Mouse (Mus musculus) layer of hippocampus, adult 18-20 months (tissue): ENCODE measurements around the gene Deaf1. TPM values are rescaled to one million over a fixed set of nuclear protein-coding genes. Genes with fewer than 3 reads are reported as not detected.

Experiments
- DNase-seq, 2 experiments: peaks; one replicate each; pipeline ENCODE4 v3.0.0; 2022; ENCODE audit warnings: low spot score in 2 of 2
- total RNA-seq, 2 experiments: library from RNA; stranded (reverse); gene quantifications; 2 replicates each; pipeline ENCODE4 v1.2.3; 2021

Gene Deaf1
- total RNA-seq, 2 experiments from 2014 or later: 66.3 to 79.6 TPM

DNA sequence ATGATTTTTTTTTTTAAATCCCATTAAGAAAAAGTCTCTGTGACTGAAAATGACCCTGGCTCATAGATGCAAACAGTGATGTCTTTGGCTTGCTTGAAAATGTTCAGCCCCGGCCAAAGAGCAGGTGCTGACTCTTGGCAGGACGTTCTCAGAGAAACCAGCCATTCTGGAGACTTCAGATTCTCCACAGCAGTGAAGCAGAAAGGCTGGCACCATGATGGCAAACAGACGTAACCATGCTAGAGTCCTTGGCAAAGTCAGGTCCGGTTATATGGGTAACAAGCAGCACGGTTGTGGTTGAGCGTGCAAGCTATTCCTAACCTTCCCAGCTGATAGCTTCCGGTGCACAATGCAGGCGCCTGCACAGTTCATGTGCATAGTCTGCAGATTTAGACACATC lies 28.3 kb downstream of the Deaf1 start:
- no peak for DNase-seq

DNA sequence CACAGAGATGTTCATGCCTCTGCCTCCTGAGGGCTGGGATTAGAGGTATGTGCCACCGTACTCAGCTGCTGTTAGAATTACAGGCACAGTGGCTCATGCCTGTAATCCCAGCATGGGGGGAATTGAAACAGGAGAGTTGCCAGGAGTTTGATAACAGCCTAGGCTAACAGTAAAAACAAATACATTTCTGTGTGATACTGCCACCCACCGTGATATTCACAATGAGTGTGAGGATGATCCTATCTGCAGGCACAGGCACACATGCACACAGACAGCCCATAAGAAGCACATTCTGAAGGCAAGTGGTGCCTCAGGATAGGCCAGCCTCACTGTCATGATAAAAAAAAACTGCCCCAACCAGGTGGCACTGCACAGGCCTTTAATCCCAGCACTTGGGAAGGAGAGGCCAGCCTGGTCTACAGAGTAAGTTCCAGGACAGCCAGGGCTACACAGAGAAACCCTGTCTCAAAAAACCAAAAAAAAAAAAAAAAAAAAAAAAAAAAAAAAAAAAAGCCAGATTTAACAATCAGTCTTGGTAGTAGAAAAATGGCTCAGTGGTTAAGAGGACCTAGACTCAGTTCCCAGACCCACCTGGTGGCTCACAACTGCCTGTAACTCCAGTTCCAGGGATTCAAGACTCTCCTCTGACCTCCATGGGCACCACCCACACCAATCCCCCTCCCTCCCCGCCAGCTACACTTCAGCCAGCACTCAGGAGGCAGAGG lies 29.4 kb downstream of the Deaf1 start:
- DNase-seq: no peak

DNA sequence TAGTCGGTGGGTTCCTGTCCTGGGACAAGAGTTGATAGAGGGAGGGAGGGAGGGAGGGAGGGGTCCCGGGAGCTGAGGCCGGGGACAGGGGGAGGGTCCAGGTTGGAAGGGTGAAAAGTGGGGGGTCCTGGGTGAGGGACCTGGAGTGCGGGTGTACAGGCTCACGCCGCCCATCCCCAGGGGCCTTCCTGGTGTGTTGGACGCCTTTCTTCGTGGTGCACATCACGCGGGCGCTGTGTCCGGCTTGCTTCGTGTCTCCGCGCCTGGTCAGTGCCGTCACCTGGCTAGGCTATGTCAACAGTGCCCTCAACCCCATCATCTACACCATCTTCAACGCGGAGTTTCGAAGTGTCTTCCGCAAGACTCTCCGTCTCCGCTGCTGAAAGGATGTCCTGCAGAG lies 33.0 kb downstream of the Deaf1 start:
- DNase-seq: no peak

DNA sequence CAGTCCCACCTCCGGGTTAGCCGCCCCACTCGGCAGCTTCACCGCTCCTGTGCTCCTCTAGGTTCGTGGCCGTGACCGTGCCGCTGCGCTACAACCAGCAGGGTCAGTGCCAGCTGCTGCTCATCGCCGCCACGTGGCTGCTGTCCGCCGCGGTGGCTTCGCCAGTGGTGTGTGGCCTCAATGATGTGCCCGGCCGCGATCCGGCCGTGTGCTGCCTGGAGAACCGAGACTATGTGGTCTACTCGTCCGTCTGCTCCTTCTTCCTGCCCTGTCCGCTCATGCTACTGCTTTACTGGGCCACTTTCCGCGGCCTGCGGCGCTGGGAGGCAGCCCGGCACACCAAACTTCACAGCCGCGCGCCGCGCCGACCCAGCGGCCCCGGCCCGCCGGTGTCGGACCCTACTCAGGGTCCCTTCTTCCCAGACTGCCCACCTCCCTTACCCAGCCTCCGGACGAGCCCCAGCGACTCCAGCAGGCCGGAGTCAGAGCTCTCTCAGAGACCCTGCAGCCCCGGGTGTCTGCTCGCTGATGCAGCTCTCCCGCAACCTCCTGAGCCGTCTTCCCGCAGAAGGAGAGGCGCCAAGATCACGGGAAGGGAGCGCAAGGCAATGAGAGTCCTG lies 33.5 kb downstream of the Deaf1 start:
- no peak for DNase-seq

DNA sequence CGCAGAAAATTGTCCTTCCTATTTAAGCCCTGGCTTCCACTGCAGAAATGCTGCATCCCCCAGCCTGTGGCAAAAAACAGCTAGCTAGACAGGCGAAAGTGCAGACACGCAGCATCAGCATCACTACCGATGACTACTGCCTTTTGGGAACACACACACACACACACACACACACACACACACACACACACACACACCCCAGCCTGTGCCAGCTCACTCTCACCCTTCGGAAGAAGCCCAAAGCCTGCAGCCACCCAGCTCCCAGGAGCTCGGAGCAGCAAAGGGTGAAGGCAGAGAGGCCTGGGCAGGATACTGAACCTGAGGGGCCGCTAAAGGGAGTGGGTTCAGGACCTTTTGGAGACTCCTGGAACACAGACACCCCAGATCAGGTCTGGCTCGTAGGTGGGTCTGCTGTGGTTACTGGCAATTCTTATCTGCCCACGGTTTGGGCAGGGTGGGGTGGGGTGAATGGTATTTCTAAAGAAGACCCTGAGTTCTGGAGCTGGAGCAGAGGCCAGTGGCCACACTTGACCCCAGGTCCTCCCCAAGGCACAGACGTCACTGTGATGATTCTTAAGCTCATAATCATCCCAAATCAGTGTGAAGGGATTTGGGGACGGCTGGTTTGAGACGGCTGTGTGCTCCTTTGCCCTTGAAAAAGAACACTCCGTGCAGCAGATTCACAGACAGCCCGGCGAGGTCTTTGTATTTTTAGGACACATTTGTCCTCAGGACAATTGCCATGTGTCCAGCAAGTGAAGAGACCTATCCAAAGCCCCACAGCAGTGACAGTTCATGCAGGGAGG lies 34.7 kb downstream of the Deaf1 start:
- DNase-seq: no peak

DNA sequence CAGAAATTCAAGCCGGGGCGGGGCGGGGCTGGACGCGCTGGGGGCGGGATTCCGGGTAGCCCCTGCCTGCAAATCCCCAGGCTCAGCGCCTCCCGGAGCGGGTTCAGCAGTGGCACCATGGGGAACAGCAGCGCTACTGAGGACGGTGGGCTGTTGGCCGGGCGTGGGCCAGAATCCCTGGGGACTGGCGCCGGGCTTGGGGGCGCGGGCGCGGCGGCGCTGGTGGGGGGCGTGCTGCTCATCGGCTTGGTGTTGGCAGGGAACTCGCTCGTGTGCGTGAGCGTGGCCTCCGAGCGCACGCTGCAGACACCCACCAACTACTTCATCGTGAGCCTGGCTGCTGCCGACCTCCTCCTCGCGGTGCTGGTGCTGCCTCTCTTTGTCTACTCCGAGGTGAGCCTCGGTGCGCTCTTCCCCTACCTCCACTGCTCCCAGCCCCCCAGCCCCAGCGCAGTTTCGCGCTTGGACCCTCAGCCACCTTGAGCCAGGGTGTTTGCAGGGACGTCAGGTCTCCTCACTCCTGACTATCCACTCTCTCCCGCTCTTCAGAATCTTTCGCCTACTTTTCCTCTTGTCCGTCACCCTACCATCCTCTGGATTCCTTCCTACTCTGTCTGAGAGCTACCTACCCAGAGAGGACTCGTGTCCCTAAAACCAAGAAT lies 35.4 kb downstream of the Deaf1 start, which contains the start of gene Drd4:
Gene Drd4, plus strand, starts transcription at position 86 of the 662 bp plus-strand sequence.
- peak in 1 of 2 experiments; percentile 33 for DNase-seq

DNA sequence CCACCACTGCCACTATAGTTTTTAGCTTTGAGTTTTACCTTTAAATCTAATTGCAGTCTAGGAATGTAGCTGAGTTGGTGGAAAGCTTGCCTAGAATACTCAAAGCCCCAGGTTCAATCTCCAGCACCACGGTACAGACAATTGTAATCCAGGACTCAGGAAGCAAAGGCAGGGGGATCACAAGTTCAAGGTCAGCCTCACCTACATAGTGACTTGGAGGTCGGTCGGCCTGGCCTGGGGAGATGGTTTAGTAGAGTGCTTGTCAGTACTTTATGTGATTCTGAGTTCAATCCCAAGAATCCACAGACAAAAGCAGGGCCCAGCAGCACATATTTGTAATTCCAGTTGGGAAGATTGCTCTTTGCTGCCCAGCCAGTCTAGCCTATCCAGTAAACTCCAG lies 39.4 kb downstream of the Deaf1 start:
- no peak for DNase-seq

DNA sequence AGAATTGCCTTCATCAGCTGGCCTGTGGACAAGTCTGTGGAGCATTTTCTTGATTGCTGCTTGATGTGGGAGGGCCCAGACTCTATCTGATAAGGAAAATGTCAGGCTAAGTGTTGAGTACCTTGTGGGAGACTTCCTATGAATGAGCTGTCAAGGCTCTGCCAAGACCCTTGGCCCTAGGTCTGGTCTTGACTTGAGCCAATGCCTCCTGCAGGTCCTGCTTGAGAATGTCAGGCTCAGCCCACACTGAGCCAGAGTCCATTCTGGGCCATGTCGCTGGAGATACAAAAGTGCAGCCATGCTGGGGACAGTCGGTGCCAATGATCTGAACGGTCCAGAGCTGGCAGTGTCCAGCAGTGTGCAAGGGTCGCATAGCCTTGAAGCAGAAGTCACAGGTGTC lies 44.7 kb downstream of the Deaf1 start:
- DNase-seq: no peak

DNA sequence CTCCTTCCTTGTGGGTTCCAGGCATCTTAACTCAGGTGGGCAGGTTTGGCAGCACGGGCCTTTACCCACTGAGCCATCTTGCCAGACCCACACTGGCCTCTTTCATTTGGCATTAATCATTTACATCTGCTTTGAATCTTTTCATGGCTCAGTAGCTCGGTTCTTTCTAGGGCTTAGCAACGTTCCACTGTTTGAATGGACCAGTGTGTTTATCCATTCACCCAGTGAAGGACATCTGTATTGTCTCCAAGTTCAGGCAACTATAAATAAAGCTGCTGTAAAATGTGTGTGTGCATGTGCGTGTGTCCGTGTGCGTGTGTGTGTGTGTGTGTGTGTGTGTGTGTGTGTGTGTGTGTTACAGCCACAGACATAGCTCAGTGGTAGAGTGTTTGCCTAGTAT lies 46.0 kb downstream of the Deaf1 start:
- no peak for DNase-seq

DNA sequence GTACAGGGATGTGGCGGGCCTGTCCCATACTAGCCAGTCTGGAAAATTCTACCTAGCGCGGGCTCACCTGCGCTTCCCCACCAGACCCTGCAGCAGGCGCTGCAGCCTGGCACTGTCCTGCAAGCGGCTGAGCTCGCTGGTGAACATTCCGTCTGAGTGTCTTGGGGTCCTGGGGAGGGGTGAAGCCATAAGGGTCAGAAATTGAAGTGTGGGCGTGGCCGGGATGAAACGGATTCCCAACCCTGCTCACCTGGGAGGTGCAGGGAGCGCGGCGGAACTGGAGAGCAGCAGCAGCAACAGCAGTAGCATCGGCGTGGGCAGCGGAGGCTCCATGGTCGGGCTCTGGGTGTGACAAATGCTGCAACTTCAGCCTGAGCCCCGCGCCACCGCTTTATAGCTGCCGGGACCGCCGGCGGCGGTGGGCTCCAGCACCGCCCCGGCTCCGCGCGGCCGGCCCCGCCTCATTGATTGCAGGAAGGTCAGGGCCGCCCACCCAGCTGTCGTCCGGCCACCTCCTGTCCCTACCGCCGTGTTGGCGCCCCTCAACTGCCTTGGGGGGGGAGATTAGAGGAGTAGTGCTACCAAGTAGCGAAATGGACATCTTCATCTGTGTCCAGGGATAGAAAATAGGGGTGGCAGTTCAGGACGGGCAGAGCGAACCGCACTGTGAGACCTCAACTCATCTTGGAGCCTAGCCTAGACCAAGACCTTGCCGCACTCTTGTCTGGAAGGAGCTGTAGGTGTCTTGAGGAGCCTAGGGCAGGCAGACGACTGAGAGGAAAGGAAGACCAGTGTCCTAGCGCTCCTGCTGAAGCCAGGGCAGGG lies 48.5 kb downstream of the Deaf1 start, which contains the start of gene Sct:
Gene Sct, minus strand, starts transcription at position 368 of the 825 bp plus-strand sequence.
- no peak for DNase-seq

DNA sequence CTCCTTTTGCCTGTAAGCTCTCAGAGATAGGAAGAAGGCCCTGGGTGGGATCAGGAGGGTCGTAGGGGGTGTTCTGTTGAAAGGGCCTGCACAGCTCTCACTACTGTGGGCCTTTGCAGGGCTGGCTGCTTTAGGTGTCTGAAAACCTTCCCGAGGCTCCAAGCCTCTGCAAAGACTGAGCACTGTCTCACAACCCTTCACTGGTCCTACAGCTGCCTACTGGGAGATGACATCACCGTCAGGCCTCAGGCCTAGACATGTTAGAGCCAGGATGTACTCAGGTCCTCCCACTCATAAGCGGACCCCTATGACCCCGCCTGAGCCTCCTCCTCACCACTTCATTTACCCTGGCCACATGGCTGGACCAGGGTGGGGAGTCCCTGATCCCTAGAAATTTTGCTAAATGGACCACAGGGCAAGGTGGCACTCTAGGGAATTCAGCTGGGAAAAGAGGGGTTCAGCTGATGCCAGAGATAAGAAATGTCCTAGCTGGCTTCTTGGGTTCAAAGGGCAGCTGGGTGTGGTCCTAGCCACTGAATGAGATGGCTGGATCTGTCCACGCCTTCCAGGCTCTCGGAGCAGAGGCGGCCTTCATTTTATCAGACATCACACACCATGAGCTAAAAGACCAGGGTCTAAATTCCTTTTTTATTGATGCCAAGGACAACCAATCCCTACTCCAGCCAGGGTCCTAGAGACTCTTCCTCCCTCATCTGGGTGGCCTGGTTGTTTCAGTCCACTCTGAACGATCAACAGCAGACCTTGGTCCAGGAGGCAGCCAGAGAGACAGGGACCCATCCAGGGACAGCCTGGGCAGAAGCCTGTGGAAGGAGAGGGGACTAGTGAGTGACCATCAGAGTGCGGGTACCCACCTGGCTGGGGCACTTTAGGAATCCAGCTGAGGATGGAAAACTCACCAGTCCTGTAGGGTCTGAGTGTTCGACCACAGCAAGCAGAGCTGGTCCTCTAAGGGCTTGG lies 49.5 kb downstream of the Deaf1 start:
- no peak for DNase-seq

DNA sequence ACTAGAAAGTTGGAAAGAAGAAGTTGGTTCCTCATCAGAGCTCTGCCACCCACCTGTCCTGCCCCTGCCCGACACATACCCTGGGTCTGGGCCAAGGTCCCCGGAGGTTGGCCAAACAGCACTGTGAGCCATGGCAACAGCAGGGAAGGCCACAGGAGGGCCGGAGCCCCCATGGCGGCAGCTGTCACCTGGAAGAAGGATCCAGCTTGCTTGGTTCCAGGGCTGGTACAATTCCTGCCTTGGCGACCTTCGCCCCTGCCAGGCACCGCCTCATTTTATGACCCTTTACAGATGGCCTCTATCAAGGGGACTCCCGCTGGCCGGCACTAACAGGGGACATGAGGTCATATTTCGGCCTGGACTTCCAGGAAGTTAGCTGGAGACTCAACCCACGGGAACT lies 50.9 kb downstream of the Deaf1 start, which contains the start of gene Cdhr5:
Gene Cdhr5, minus strand, starts transcription at position 241 of the 400 bp plus-strand sequence.
- no peak for DNase-seq

DNA sequence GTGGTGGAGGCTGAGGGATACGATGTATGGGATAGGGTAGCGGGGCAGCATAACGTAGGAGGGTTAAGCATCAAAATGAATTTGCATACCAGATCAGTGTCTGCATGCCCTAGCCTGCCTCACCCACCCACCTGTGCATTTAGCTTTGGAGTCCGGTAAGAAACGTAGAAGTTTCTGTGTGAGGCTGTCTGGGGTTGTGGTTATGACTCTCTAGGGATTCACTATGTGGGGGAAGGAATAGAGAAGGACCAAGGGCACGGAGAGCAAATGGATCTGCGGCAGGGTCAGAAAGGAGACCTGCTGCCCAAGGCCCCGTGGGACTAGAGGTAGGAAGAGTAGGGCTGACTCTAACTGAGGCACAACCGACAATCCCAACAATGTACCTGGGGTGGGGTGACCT lies 52.1 kb downstream of the Deaf1 start:
- no peak for DNase-seq

DNA sequence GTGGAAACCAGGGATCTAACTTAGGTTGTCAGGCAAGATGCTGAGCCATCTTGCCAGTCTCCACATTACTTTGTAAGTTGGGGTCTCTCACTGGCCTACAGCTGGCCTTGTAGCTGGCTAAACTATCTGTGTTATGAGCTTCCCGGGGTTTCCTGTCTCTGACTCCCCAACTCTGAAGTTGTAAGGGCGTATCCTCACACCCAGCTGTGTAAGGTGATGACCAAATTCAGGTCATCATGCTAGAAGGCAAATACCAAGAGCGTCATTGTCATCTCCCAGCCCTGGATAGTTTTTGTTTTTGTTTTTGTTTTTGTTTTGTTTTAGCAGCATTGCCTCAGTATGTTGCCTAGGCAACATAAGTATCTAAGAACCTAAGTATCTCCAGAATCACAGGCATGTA lies 56.9 kb downstream of the Deaf1 start:
- no peak for DNase-seq

DNA sequence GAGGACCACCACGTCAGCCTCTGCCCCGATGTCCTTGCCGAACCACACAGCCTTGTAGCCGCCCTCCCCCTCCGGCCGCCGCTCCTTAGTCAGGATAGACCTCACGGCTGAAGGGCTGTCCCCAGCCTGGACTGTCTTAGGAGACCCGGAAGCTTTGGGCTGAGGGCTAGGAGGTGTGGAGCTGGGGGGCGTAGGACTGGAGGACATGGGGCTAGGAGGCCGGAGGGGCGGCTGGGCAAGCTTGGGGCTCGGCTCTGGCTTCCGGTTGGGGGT lies 58.3 kb downstream of the Deaf1 start:
- DNase-seq: no peak

DNA sequence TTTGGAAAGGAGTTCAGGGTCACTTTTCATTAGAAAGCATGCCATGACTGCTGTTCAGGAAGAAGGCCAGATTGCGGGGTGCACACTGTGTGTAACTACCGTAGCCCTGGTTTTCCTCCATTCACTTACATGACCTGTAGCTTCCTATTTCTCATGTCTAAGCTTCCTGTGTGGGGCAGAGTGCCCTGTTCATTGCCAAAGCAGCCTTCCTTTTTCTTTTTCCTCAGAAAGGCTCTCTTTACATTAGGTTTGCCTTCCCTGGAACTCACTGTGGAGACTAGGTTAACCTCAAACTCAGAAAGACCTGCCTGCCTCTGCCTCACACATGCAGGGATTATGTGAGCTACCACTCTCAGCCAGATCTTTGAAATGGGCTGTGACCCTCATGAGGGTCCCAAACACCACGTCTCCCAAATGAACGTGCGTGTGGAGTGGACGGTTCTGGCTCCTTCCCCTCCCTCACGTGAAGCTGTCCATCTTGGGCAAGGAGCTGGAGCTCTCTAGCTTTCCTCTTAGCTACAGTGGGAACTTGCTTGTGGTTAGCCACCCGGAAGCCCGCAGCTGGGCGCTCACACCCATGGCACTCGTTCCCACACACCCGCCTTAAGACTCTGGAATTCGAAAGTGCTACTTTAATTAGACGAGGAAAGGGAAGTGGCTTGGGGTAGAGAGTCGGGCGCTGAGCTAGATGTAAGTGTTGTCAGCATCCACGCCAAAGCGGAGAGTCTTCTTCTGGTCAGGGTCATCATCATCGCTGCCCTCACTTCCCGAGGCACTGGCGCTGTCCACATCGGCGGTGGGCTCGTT lies 58.8 kb downstream of the Deaf1 start:
- DNase-seq: no peak

DNA sequence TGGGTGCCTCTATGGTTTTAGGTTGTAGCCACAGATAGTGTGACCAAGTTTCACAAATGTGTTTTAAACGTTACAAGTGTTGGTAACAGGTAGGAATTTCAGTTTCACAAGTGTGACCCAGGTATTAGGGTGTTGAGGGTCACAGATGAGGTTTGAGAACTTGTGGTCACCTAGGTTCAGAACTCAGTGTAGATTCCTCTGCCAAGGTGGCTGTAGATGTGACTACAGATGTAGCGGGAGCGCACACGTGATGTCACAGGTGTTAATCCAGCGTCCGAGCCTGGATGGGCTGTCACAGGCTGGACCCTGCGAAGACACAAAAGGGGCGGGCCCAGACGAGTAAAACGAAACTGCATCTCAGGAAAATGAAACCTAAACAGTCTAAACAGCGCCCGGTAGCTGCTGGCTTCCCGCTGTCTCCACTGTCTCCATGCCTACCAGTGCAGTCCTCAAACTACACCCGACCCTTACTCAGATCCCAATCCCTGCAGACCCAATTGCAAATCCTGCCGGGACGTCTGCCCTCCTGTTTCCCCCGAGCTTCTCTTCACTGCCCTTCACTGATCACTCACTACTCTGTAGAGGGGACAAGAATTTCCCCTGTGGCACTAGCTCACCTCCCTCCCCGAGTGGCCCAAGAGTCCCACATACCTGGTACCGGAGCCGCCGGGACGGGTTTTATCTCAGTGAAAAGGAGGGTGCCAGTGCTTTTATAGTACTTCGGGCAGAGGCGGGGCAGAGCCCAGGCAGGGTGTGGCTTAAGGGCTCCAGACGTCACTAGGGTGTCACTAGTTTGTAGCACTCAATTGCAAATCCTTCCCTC lies 61.5 kb downstream of the Deaf1 start, which contains the start of gene Irf7:
Gene Irf7, minus strand, starts transcription at position 743 of the 823 bp plus-strand sequence.
- peak in 1 of 2 experiments; percentile 26 for DNase-seq

DNA sequence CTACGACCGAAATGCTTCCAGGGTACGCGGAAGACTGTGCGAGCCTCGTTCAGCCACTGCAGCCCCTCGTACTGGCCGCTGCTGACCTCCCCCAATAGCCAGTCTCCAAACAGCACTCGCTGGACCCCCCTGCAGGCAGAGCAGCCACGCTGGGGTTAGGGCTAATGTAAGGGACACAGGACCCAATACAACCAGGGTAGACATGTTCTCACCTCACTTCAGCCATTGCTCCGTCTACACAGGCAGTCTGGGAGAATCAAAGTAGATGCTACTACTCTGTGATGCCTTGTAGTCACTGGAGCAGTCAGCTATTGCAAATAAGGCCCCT lies 62.1 kb downstream of the Deaf1 start:
- no peak for DNase-seq
